Mouse (Mus musculus): ENCODE results near the gene Plxnb2.

DNA sequence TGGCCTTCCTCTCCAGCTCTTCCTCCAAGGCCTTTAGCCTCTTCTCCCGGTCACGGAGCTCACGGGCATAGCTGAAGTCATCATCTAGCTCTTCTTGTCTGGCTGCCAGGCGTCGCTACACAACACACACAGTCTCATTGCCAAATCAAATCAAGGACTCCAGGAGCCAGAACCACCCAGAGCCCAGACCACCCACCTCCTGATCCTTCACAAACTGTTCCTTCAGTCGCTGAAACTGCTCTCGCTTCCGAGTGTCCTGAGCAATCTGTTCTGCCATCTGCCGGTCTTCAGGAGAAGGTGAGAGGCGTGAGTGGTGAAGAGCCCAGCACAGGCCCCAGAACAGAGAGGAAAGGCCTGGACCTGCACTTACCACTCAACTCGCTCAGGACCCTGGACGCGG is 74.5 kb downstream of the Plxnb2 start:
- TF ChIP-seq CTCF (IDR thresholded peaks at IDR 0.05; ENCODE audit: control insufficient read depth, insufficient read depth, low read length): no peak
- TF ChIP-seq POLR2A (IDR thresholded peaks at IDR 0.05; ENCODE audit: borderline replicate concordance, control insufficient read depth, low read depth, low read length): no peak
